Comparison of ENCODE assay signal across 8 mouse cellular contexts in the genomic region with DNA sequence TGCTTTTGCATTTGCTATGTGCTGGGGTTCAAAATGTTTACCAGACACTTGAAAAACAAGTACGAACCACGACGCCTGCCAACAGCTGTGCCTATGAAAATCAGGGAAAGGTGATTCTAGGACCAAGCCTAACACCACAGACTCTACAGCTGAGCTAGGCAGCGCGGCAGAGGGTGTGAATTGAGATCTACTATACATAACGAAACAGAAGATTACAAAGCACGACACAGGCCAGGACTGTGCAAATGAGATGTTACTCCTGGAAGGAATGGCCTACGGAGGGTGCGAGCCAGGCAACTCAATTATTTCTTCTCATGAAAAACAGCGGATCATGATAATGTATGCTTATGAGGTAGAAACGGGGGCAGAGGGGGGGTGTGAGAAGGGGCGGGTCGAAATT. TPM values are rescaled to one million over a fixed set of nuclear protein-coding genes. Genes with fewer than 3 reads are reported as not detected.
DNase-seq lines count a peak whose midpoint lies in the region; ATAC-seq and TF ChIP-seq lines count a peak whose summit lies in the region.

No protein-coding gene starts in this region.

- no peak for ATAC-seq in forebrain, embryonic 16.5 days
- ATAC-seq in limb, embryonic 14.5 days (ENCODE audit: low FRiP score, low read depth) = no peak
- ATAC-seq in neural tube, embryonic 14.5 days (ENCODE audit: low read depth) = no peak
- ATAC-seq in activated CD4-positive, CD25-positive, alpha-beta regulatory T cell, adult 4 months = no peak

- peak; percentile 45 for DNase-seq in cerebellum, adult 11-12 months
- DNase-seq in cerebellum, postnatal 36 days = no peak
- DNase-seq in limb, embryonic 14.5 days (ENCODE audit: low spot score) = no peak
- no peak for DNase-seq in gastrocnemius, postnatal 25 days

- peak overlapping the region; percentile 56 for H3K4me2 ChIP-seq in forebrain, embryonic 16.5 days (ENCODE audit: low read length)
- peak overlapping the region; percentile 86 for H3K4me2 ChIP-seq in limb, embryonic 14.5 days (replicated peaks; ENCODE audit: low read depth, low read length, severe bottlenecking)
- peak overlapping the region; percentile 85 for H3K4me2 ChIP-seq in neural tube, embryonic 14.5 days (ENCODE audit: low read depth, low read length)

- 27% methylated on average over 13 of the region's 13 CpGs for WGBS in forebrain, embryonic 16.5 days
- WGBS in limb, embryonic 14.5 days = 32% methylated on average over 13 of the region's 13 CpGs
- WGBS in neural tube, embryonic 14.5 days = 37% methylated on average over 13 of the region's 13 CpGs

- H3K27ac ChIP-seq in forebrain, embryonic 16.5 days (ENCODE audit: low read length) = no peak overlapping the region
- H3K27ac ChIP-seq in limb, embryonic 14.5 days (replicated peaks; ENCODE audit: low read depth, low read length) = no peak overlapping the region
- no peak overlapping the region for H3K27ac ChIP-seq in neural tube, embryonic 14.5 days (ENCODE audit: low read depth, low read length)

- no peaks in the 10 kb centered on the region for H3K9me3 ChIP-seq in E14TG2a.4 (ENCODE audit: low read length)
- H3K9me3 ChIP-seq in forebrain, embryonic 16.5 days (ENCODE audit: control insufficient read depth, low read length) = no peaks in the 10 kb centered on the region
- H3K9me3 ChIP-seq in limb, embryonic 14.5 days (ENCODE audit: control insufficient read depth, low read length) = no peaks in the 10 kb centered on the region
- no peaks in the 10 kb centered on the region for H3K9me3 ChIP-seq in neural tube, embryonic 14.5 days (ENCODE audit: control insufficient read depth, low read length)

- TF ChIP-seq POLR2A in limb, embryonic 14.5 days (IDR thresholded peaks at IDR 0.05; ENCODE audit: borderline replicate concordance, extremely low read depth, insufficient read depth, insufficient read length) = no peak

- H3K27me3 ChIP-seq in E14TG2a.4 (ENCODE audit: insufficient read depth, low read length) = no peaks in the 10 kb centered on the region
- no peaks in the 10 kb centered on the region for H3K27me3 ChIP-seq in forebrain, embryonic 16.5 days (replicated peaks; ENCODE audit: control insufficient read depth, insufficient read depth, low read length)
- H3K27me3 ChIP-seq in limb, embryonic 14.5 days (ENCODE audit: control insufficient read depth, insufficient read depth, low read length) = no peaks in the 10 kb centered on the region
- H3K27me3 ChIP-seq in neural tube, embryonic 14.5 days (ENCODE audit: control insufficient read depth, insufficient read depth, low read length) = no peaks in the 10 kb centered on the region

- peaks cover 56% of the 10 kb centered on the region for H3K4me1 ChIP-seq in E14TG2a.4 (replicated peaks; ENCODE audit: low read depth, low read length)
- peaks cover 31% of the 10 kb centered on the region for H3K4me1 ChIP-seq in forebrain, embryonic 16.5 days (replicated peaks; ENCODE audit: control insufficient read depth, insufficient read depth, low read length)
- H3K4me1 ChIP-seq in limb, embryonic 14.5 days (ENCODE audit: control insufficient read depth, insufficient read depth, low read length) = peaks cover 36% of the 10 kb centered on the region
- H3K4me1 ChIP-seq in neural tube, embryonic 14.5 days (ENCODE audit: control insufficient read depth, insufficient read depth, low read length) = peaks cover 27% of the 10 kb centered on the region

- H3K9ac ChIP-seq in forebrain, embryonic 16.5 days (replicated peaks; ENCODE audit: low read depth, low read length) = 0 out of 2 replicates have a peak overlapping the region, but pooled peaks have one; percentile 77
- peak overlapping the region; percentile 88 for H3K9ac ChIP-seq in limb, embryonic 14.5 days (ENCODE audit: low read depth, low read length, severe bottlenecking)
- peak overlapping the region; percentile 55; the same call in 1 of the 2 replicates for H3K9ac ChIP-seq in neural tube, embryonic 14.5 days (replicated peaks; ENCODE audit: low read depth, low read length)

- no peak for TF ChIP-seq CTCF in E14TG2a.4 (conservative IDR thresholded peaks at IDR 0.05; ENCODE audit: low read length)

- peak overlapping the region; percentile 95 for H3K4me3 ChIP-seq in E14TG2a.4 (replicated peaks; ENCODE audit: low read length)
- peak overlapping the region; percentile 75 for H3K4me3 ChIP-seq in forebrain, embryonic 16.5 days (replicated peaks; ENCODE audit: low read length)
- peak overlapping the region; percentile 86 for H3K4me3 ChIP-seq in limb, embryonic 14.5 days (replicated peaks; ENCODE audit: low read length)
- peak overlapping the region; percentile 84 for H3K4me3 ChIP-seq in neural tube, embryonic 14.5 days (ENCODE audit: low read depth, low read length)

- H3K36me3 ChIP-seq in E14TG2a.4 (ENCODE audit: insufficient read depth, low read length) = peaks cover 43% of the 10 kb centered on the region
- H3K36me3 ChIP-seq in forebrain, embryonic 16.5 days (ENCODE audit: control insufficient read depth, insufficient read depth) = no peaks in the 10 kb centered on the region
- peaks cover 21% of the 10 kb centered on the region for H3K36me3 ChIP-seq in limb, embryonic 14.5 days (ENCODE audit: control insufficient read depth, insufficient read depth, low read length)
- no peaks in the 10 kb centered on the region for H3K36me3 ChIP-seq in neural tube, embryonic 14.5 days (ENCODE audit: control insufficient read depth, insufficient read depth, low read length)

RNA-seq across cellular contexts. Expression of a gene that starts 1.1 kb away (rescaled TPM):
- 145 and 149 TPM in 2 replicates for polyA plus RNA-seq in forebrain, embryonic 16.5 days (2015; fragmentation: Nextera tagmentation; extraction: Ambion mirVana)
- polyA plus RNA-seq in limb, embryonic 14.5 days (2012; rRNA removed) = 94.7 and 108 TPM in 2 replicates
- 126 and 132 TPM in 2 replicates for polyA plus RNA-seq in limb, embryonic 14.5 days (2014; fragmentation: Nextera tagmentation; extraction: Ambion mirVana)
- 184 and 200 TPM in 2 replicates for polyA plus RNA-seq in neural tube, embryonic 14.5 days (2014; fragmentation: Nextera tagmentation; extraction: Ambion mirVana)
- total RNA-seq in gastrocnemius, postnatal 25 days (2021) = 100 to 1,000 TPM; 171 to 180 TPM
- 10 to 100 TPM; 40.9 to 53.5 TPM for polyA plus RNA-seq in activated CD4-positive, CD25-positive, alpha-beta regulatory T cell, adult 4 months (2017; shearing (Covaris generic))

RNA-seq across cellular contexts. Expression of a gene that starts 13.5 kb away (rescaled TPM):
- not detected in 2 replicates for polyA plus RNA-seq in forebrain, embryonic 16.5 days (2015; fragmentation: Nextera tagmentation; extraction: Ambion mirVana)
- not detected in 2 replicates for polyA plus RNA-seq in limb, embryonic 14.5 days (2012; rRNA removed)
- not detected in 2 replicates for polyA plus RNA-seq in limb, embryonic 14.5 days (2014; fragmentation: Nextera tagmentation; extraction: Ambion mirVana)
- polyA plus RNA-seq in neural tube, embryonic 14.5 days (2014; fragmentation: Nextera tagmentation; extraction: Ambion mirVana) = not detected in 2 replicates
- total RNA-seq in gastrocnemius, postnatal 25 days (2021) = not detected
- polyA plus RNA-seq in activated CD4-positive, CD25-positive, alpha-beta regulatory T cell, adult 4 months (2017; shearing (Covaris generic)) = not detected

RNA-seq across cellular contexts. Expression of a gene that starts 22.0 kb away (rescaled TPM):
- polyA plus RNA-seq in forebrain, embryonic 16.5 days (2015; fragmentation: Nextera tagmentation; extraction: Ambion mirVana) = 0.54 TPM in 1 of 2 replicates, not detected in the other
- 0.05 TPM in 1 of 2 replicates, not detected in the other for polyA plus RNA-seq in limb, embryonic 14.5 days (2012; rRNA removed)
- polyA plus RNA-seq in limb, embryonic 14.5 days (2014; fragmentation: Nextera tagmentation; extraction: Ambion mirVana) = not detected in 2 replicates
- 0.10 and 0.52 TPM in 2 replicates for polyA plus RNA-seq in neural tube, embryonic 14.5 days (2014; fragmentation: Nextera tagmentation; extraction: Ambion mirVana)
- total RNA-seq in gastrocnemius, postnatal 25 days (2021) = under 1 TPM in 1 of 2 experiments, not detected in 1; 0.26 TPM
- not detected for polyA plus RNA-seq in activated CD4-positive, CD25-positive, alpha-beta regulatory T cell, adult 4 months (2017; shearing (Covaris generic))

RNA-seq across cellular contexts. Expression of a gene that starts 37.0 kb away (rescaled TPM):
- polyA plus RNA-seq in forebrain, embryonic 16.5 days (2015; fragmentation: Nextera tagmentation; extraction: Ambion mirVana) = not detected in 2 replicates
- polyA plus RNA-seq in limb, embryonic 14.5 days (2012; rRNA removed) = 0.03 TPM in 2 replicates
- not detected in 2 replicates for polyA plus RNA-seq in limb, embryonic 14.5 days (2014; fragmentation: Nextera tagmentation; extraction: Ambion mirVana)
- polyA plus RNA-seq in neural tube, embryonic 14.5 days (2014; fragmentation: Nextera tagmentation; extraction: Ambion mirVana) = not detected in 2 replicates
- not detected for total RNA-seq in gastrocnemius, postnatal 25 days (2021)
- not detected for polyA plus RNA-seq in activated CD4-positive, CD25-positive, alpha-beta regulatory T cell, adult 4 months (2017; shearing (Covaris generic))

RNA-seq across cellular contexts. Expression of a gene that starts 54.4 kb away (rescaled TPM):
- polyA plus RNA-seq in forebrain, embryonic 16.5 days (2015; fragmentation: Nextera tagmentation; extraction: Ambion mirVana) = 57.7 and 65.1 TPM in 2 replicates
- 32.5 and 39.9 TPM in 2 replicates for polyA plus RNA-seq in limb, embryonic 14.5 days (2012; rRNA removed)
- polyA plus RNA-seq in limb, embryonic 14.5 days (2014; fragmentation: Nextera tagmentation; extraction: Ambion mirVana) = 45.9 and 51.1 TPM in 2 replicates
- 45.1 and 51.8 TPM in 2 replicates for polyA plus RNA-seq in neural tube, embryonic 14.5 days (2014; fragmentation: Nextera tagmentation; extraction: Ambion mirVana)
- total RNA-seq in gastrocnemius, postnatal 25 days (2021) = 10 to 100 TPM; 38.7 to 40.8 TPM
- polyA plus RNA-seq in activated CD4-positive, CD25-positive, alpha-beta regulatory T cell, adult 4 months (2017; shearing (Covaris generic)) = 10 to 100 TPM; 62.4 to 64.7 TPM
